11 mouse cellular contexts compared by ENCODE assay signal in genomic region chr4:145680672-145681387, GRCm38 (mm10). TPM values are rescaled to one million over a fixed set of nuclear protein-coding genes. Genes with fewer than 3 reads are reported as not detected.
DNase-seq lines count a peak whose midpoint lies in the region; ATAC-seq and TF ChIP-seq lines count a peak whose summit lies in the region.
"Not testable (repeated sequence)": the region's sequence is repeated elsewhere in the genome, so short reads cannot be mapped to it uniquely, and the experiment has no call there.
"Had no signal": no experiment of that assay in that cellular context is flagged by ENCODE, and none has a peak within 500 bp of the region (broad histone marks: within the 10 kb centered on the region; RNA-seq: fewer than 3 reads in every experiment).

No protein-coding gene starts in this region.

- not testable (repeated sequence) for H3K27me3 ChIP-seq in embryonic facial prominence, embryonic 13.5 days; heart, embryonic 14.5 days (ENCODE audit: control insufficient read depth, insufficient read depth, low read length); kidney, embryonic 16.5 days (ENCODE audit: insufficient read depth, low read length); limb, embryonic 14.5 days (ENCODE audit: control insufficient read depth, insufficient read depth, low read length); lung, postnatal 0 days (replicated peaks; ENCODE audit: insufficient read depth, low read length); midbrain, embryonic 13.5 days; neural tube, embryonic 11.5 days (ENCODE audit: control insufficient read depth, insufficient read depth, low read length)

- not testable (repeated sequence) for TF ChIP-seq CTCF in lung, postnatal 0 days (IDR thresholded peaks at IDR 0.05)

- H3K4me3 ChIP-seq in embryonic facial prominence, embryonic 13.5 days; heart, embryonic 14.5 days (ENCODE audit: control insufficient read depth in 1 of 2, insufficient read depth in 1 of 2, low read depth in 1 of 2, low read length in 2 of 2); kidney, embryonic 16.5 days (ENCODE audit: low read length); limb, embryonic 14.5 days (replicated peaks; ENCODE audit: low read length); lung, postnatal 0 days (ENCODE audit: low read depth, low read length); midbrain, embryonic 13.5 days (replicated peaks); neural tube, embryonic 11.5 days (ENCODE audit: low read depth, low read length): not testable (repeated sequence)

- 21% methylated on average over 1 of the region's 1 CpGs for WGBS in embryonic facial prominence, embryonic 13.5 days
- 7% methylated on average over 1 of the region's 1 CpGs for WGBS in heart, embryonic 14.5 days
- 8% methylated on average over 1 of the region's 1 CpGs for WGBS in kidney, embryonic 16.5 days
- WGBS in limb, embryonic 14.5 days: 13% methylated on average over 1 of the region's 1 CpGs
- 12% methylated on average over 1 of the region's 1 CpGs for WGBS in lung, postnatal 0 days
- 32% methylated on average over 1 of the region's 1 CpGs for WGBS in midbrain, embryonic 13.5 days
- WGBS in neural tube, embryonic 11.5 days: 38% methylated on average over 1 of the region's 1 CpGs

- H3K4me2 ChIP-seq in embryonic facial prominence, embryonic 13.5 days; heart, embryonic 14.5 days (ENCODE audit: low read length); kidney, embryonic 16.5 days (replicated peaks; ENCODE audit: low read depth, low read length); limb, embryonic 14.5 days (replicated peaks; ENCODE audit: low read depth, low read length, severe bottlenecking); lung, postnatal 0 days (replicated peaks; ENCODE audit: low read depth, low read length); midbrain, embryonic 13.5 days (replicated peaks); neural tube, embryonic 11.5 days (ENCODE audit: low read depth): not testable (repeated sequence)

- TF ChIP-seq POLR2A in limb, embryonic 14.5 days (IDR thresholded peaks at IDR 0.05; ENCODE audit: borderline replicate concordance, extremely low read depth, insufficient read depth, insufficient read length): not testable (repeated sequence)

- H3K4me1 ChIP-seq in embryonic facial prominence, embryonic 13.5 days; heart, embryonic 14.5 days (ENCODE audit: control insufficient read depth in 2 of 2, insufficient read depth in 2 of 2, low read length in 2 of 2); kidney, embryonic 16.5 days (ENCODE audit: insufficient read depth, low read length); limb, embryonic 14.5 days (ENCODE audit: control insufficient read depth, insufficient read depth, low read length); lung, postnatal 0 days (ENCODE audit: insufficient read depth, low read depth, low read length); midbrain, embryonic 13.5 days (replicated peaks); neural tube, embryonic 11.5 days (ENCODE audit: control insufficient read depth, insufficient read depth, low read length): not testable (repeated sequence)

- ATAC-seq in embryonic facial prominence, embryonic 13.5 days (ENCODE audit: insufficient number of reproducible peaks, insufficient read depth, low FRiP score, low TSS enrichment, low read depth): 0 out of 2 replicates have a peak, but pooled peaks have one; percentile 32
- ATAC-seq in heart, embryonic 14.5 days (ENCODE audit: insufficient number of reproducible peaks, insufficient read depth, low FRiP score, low read depth): peak; percentile 54; the same call in 1 of the 2 replicates
- ATAC-seq in kidney, embryonic 16.5 days (ENCODE audit: low FRiP score, low TSS enrichment): 0 out of 2 replicates have a peak, but pooled peaks have one; percentile 31
- 0 out of 2 replicates have a peak, but pooled peaks have one; percentile 23 for ATAC-seq in limb, embryonic 14.5 days (ENCODE audit: low FRiP score, low read depth)
- ATAC-seq in lung, postnatal 0 days: not testable (repeated sequence)
- ATAC-seq in midbrain, embryonic 13.5 days: 0 out of 2 replicates have a peak, but pooled peaks have one; percentile 27
- peak; percentile 49 for ATAC-seq in neural tube, embryonic 11.5 days (ENCODE audit: insufficient read depth, low FRiP score, low TSS enrichment)

- H3K27ac ChIP-seq in embryonic facial prominence, embryonic 13.5 days; heart, embryonic 14.5 days (replicated peaks in 1 of 2; ENCODE audit: control insufficient read depth in 1 of 2, insufficient read depth in 1 of 2, low read depth in 2 of 2, low read length in 2 of 2); kidney, embryonic 16.5 days (ENCODE audit: low read length); limb, embryonic 14.5 days (replicated peaks; ENCODE audit: low read depth, low read length); lung, postnatal 0 days (ENCODE audit: low read length); midbrain, embryonic 13.5 days; neural tube, embryonic 11.5 days (ENCODE audit: low read depth, low read length): not testable (repeated sequence)

- H3K36me3 ChIP-seq in embryonic facial prominence, embryonic 13.5 days; heart, embryonic 14.5 days (ENCODE audit: control insufficient read depth, insufficient read depth, low read length); kidney, embryonic 16.5 days (ENCODE audit: insufficient read depth, low read length); limb, embryonic 14.5 days (ENCODE audit: control insufficient read depth, insufficient read depth, low read length); lung, postnatal 0 days (ENCODE audit: insufficient read depth, low read length); midbrain, embryonic 13.5 days; neural tube, embryonic 11.5 days (ENCODE audit: control insufficient read depth, insufficient read depth, low read length): not testable (repeated sequence)

- TF ChIP-seq EP300 in lung, postnatal 0 days (IDR thresholded peaks at IDR 0.05): not testable (repeated sequence)

- DNase-seq in limb, embryonic 14.5 days (ENCODE audit: low spot score); neural tube, embryonic 11.5 days (ENCODE audit: low spot score): not testable (repeated sequence)
- DNase-seq in lung, postnatal 0 days (ENCODE audit: low spot score): peak; percentile 1

- not testable (repeated sequence) for H3K9ac ChIP-seq in embryonic facial prominence, embryonic 13.5 days; heart, embryonic 14.5 days (ENCODE audit: low read length); kidney, embryonic 16.5 days (replicated peaks; ENCODE audit: low read length); limb, embryonic 14.5 days (ENCODE audit: low read depth, low read length, severe bottlenecking); lung, postnatal 0 days (replicated peaks; ENCODE audit: low read depth); midbrain, embryonic 13.5 days (replicated peaks); neural tube, embryonic 11.5 days (ENCODE audit: low read length)

- not testable (repeated sequence) for H3K9me3 ChIP-seq in embryonic facial prominence, embryonic 13.5 days; heart, embryonic 14.5 days (ENCODE audit: control insufficient read depth, low read length); kidney, embryonic 16.5 days (ENCODE audit: low read length); limb, embryonic 14.5 days (ENCODE audit: control insufficient read depth, low read length); lung, postnatal 0 days (ENCODE audit: low read length); midbrain, embryonic 13.5 days; neural tube, embryonic 11.5 days (ENCODE audit: control insufficient read depth, low read length)

RNA-seq across cellular contexts. Expression of gene Zfp980, which starts 10.3 kb away (rescaled TPM):
- 0.08 TPM in 1 of 2 replicates, not detected in the other for polyA plus RNA-seq in embryonic facial prominence, embryonic 13.5 days (2015; fragmentation: Nextera tagmentation; extraction: Ambion mirVana)
- polyA plus RNA-seq in heart, embryonic 14.5 days (2014; fragmentation: Nextera tagmentation; extraction: Ambion mirVana): not detected in 2 replicates
- not detected in 2 replicates for polyA plus RNA-seq in kidney, embryonic 16.5 days (2015; fragmentation: Nextera tagmentation; extraction: Ambion mirVana)
- polyA plus RNA-seq in limb, embryonic 14.5 days (2012; rRNA removed): not detected in 2 replicates
- polyA plus RNA-seq in limb, embryonic 14.5 days (2014; fragmentation: Nextera tagmentation; extraction: Ambion mirVana): not detected in 2 replicates
- polyA plus RNA-seq in lung, postnatal 0 days (2015; fragmentation: Nextera tagmentation; extraction: Ambion mirVana): not detected in 2 replicates
- not detected in 2 replicates for polyA plus RNA-seq in midbrain, embryonic 13.5 days (2015; fragmentation: Nextera tagmentation; extraction: Ambion mirVana)
- not detected in 2 replicates for polyA plus RNA-seq in neural tube, embryonic 11.5 days (2014; fragmentation: Nextera tagmentation; extraction: Ambion mirVana)
- polyA plus RNA-seq: brain, embryonic 14.5 days; forebrain, embryonic 14.5 days; heart, embryonic 13.5 days; hindbrain, embryonic 15.5 days had no signal
